Mouse (Mus musculus) limb, embryonic 10.5 days (tissue): ENCODE measurements around the gene Arhgap27. TPM values are rescaled to one million over a fixed set of nuclear protein-coding genes. Genes with fewer than 3 reads are reported as not detected.

ENCODE experiments used
- DNase-seq: peaks from one replicate; pipeline ENCODE4 v3.0.0-alpha.2; 2017; ENCODE audit warnings: low spot score
- H3K27ac ChIP-seq: fragments of 300-500 bp; sonication (generic); 2 replicates; pipeline ENCODE4 v1.5.1; 2016; ENCODE audit warnings: mild to moderate bottlenecking
- H3K27me3 ChIP-seq: fragments of 300-500 bp; sonication (generic); 2 replicates; pipeline ENCODE4 v1.6.1; 2016; ENCODE audit warnings: low read depth, mild to moderate bottlenecking; ENCODE audit not compliant: poor library complexity, severe bottlenecking
- H3K36me3 ChIP-seq: fragments of 300-500 bp; sonication (generic); 2 replicates; pipeline ENCODE4 v1.6.1; 2016; ENCODE audit warnings: mild to moderate bottlenecking, moderate library complexity
- H3K4me1 ChIP-seq: fragments of 300-500 bp; sonication (generic); 2 replicates; pipeline ENCODE4 v1.6.1; 2016
- H3K4me3 ChIP-seq: fragments of 300-500 bp; sonication (generic); 2 replicates; pipeline ENCODE4 v1.5.1; 2016; ENCODE audit warnings: mild to moderate bottlenecking, moderate library complexity
- H3K9me3 ChIP-seq: fragments of 300-500 bp; sonication (generic); replicated peaks from 2 replicates; pipeline ENCODE4 v1.6.1; 2016; ENCODE audit warnings: mild to moderate bottlenecking
- WGBS: fragments of 180-500 bp; shearing (Covaris S2); methylation state at CpG from one replicate; pipeline ENCODE4 v1.1.7; 2016; 5-methylcytosine and 5-hydroxymethylcytosine counted together
- polyA plus RNA-seq: library from polyadenylated mRNA; unstranded; fragments of >200 nt; fragmentation: Nextera tagmentation; extraction: Ambion mirVana; gene quantifications from 2 replicates; pipeline ENCODE4 v1.2.1, GENCODE M21; 2016

Arhgap27 gene
- polyA plus RNA-seq, 1 experiment from 2014 or later: 8.2 TPM

DNA sequence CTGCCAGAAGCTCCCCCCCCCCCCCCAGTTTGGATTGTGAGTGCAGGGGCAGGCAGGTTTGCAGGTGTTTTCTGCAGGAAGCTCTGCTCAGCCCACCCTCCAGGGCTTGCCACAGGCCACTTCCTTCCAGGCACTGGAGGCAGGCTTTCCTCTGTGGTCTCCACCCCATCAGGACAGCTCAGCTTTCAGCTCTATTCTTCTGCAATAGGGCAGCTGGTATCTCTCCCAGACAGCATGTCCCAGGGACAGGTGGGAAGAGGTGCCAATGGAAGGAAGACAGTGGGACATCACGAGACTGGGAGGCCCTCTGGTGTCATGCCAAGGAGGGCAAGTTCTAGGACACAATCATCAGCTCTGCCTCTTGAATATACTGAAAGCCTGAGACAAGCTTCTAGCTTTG, 11.8 kb upstream of the Arhgap27 start:
- no peaks in the 10 kb centered on the region for H3K4me1 ChIP-seq
- no peak overlapping the region for H3K4me3 ChIP-seq
- DNase-seq: no peak
- H3K27ac ChIP-seq: no peak overlapping the region
- no peaks in the 10 kb centered on the region for H3K27me3 ChIP-seq
- H3K9me3 ChIP-seq: no peaks in the 10 kb centered on the region
- 80% methylated on average over 1 of the region's 1 CpGs for WGBS
- H3K36me3 ChIP-seq: peaks cover 67% of the 10 kb centered on the region

DNA sequence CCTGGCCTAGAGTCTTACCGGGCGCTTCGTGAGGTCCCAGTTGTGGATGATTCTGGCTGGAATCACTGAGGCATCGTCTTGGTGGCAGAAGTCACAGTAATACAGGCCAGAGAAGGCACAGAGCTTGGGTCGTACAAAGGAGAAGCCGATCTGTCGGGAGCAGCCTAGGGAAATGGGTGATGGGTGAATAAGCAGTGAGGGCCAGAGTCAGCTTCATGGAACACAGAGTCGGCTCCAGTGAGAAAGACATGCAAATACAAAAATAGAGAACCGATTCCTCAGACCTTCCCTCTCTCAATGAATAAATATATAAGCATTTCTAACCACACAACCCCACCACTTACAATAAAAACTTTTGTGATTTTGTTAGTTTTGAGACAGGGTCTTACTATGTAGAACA, 10.4 kb upstream of the Arhgap27 start:
- WGBS: 96% methylated on average over 9 of the region's 9 CpGs
- Histone ChIP-seq H3K4me3 (no peak overlapping the region), H3K27ac (no peak overlapping the region), H3K36me3 (peaks cover 58% of the 10 kb centered on the region), H3K4me1 (no peaks in the 10 kb centered on the region), H3K9me3 (no peaks in the 10 kb centered on the region), H3K27me3 (no peaks in the 10 kb centered on the region)
- no peak for DNase-seq

DNA sequence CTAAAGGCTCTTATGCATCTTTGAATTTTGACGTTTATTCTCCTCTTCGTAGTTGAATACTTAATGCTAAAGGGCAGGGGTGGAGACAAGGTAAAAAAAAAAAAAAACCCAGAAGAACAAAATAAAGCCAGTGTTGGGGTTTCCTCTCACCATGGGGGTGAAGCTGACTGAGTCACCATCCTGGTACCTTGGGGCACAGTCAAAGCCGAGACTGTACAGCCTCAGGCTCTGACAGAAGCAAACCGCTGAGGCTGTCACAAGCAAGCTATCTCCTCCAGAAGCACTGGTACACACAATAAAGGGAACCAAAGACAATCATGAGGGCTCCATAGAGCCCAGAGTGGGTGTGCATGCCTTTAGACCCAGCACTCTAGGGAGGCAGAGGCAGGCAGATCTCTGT, 9.1 kb upstream of the Arhgap27 start:
- Histone ChIP-seq H3K4me3 (no peak overlapping the region), H3K36me3 (peaks cover 50% of the 10 kb centered on the region), H3K27ac (no peak overlapping the region), H3K9me3 (no peaks in the 10 kb centered on the region), H3K27me3 (no peaks in the 10 kb centered on the region), H3K4me1 (no peaks in the 10 kb centered on the region)
- 96% methylated on average over 4 of the region's 4 CpGs for WGBS
- no peak for DNase-seq

DNA sequence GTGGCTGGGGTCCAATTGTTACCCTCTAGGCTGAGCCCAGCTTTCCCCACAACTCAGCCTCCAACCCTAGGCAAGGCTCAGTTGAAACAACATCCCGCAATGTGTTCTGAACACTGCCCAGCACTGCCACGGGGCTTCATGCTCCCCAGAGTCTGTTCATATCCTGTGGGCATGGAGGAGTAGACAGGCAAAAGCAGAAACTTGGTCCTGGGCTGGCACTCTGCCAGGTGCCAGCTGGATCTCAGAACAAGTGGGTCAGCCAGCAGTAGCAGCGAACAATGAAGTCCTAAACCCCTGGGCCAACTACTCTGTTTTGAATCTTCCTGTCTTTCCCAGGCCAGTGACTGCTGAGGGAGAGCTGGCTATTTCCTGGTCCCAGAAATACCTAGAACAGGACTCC, 8.6 kb upstream of the Arhgap27 start:
- Histone ChIP-seq H3K9me3 (no peaks in the 10 kb centered on the region), H3K4me1 (no peaks in the 10 kb centered on the region), H3K36me3 (peaks cover 51% of the 10 kb centered on the region), H3K27ac (no peak overlapping the region), H3K4me3 (no peak overlapping the region), H3K27me3 (no peaks in the 10 kb centered on the region)
- 84% methylated on average over 3 of the region's 3 CpGs for whole genome bisulfite sequencing
- DNase-seq: no peak

DNA sequence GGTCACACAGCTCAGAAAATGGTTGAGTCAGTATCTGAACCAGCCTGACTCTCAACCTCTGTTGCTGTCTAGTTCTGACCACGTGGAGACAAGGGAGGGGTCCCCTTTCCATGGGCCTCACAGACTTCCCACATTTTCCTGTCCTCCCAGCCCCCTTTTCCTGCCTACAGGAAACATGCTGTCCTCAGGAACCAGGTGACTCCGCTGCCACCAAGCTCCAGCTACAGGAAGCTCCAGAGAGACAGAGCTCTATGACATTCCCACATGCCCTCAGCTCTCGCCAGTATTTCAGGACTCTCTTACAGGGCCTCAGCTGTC, 7.7 kb upstream of the Arhgap27 start:
- Histone ChIP-seq H3K9me3 (no peaks in the 10 kb centered on the region), H3K27me3 (0 out of 2 replicates have a peak, but pooled peaks cover under 1% of the 10 kb centered on the region), H3K4me3 (no peak overlapping the region), H3K36me3 (peaks cover 48% of the 10 kb centered on the region), H3K4me1 (no peaks in the 10 kb centered on the region), H3K27ac (no peak overlapping the region)
- WGBS: 88% methylated on average over 3 of the region's 3 CpGs
- no peak for DNase-seq

DNA sequence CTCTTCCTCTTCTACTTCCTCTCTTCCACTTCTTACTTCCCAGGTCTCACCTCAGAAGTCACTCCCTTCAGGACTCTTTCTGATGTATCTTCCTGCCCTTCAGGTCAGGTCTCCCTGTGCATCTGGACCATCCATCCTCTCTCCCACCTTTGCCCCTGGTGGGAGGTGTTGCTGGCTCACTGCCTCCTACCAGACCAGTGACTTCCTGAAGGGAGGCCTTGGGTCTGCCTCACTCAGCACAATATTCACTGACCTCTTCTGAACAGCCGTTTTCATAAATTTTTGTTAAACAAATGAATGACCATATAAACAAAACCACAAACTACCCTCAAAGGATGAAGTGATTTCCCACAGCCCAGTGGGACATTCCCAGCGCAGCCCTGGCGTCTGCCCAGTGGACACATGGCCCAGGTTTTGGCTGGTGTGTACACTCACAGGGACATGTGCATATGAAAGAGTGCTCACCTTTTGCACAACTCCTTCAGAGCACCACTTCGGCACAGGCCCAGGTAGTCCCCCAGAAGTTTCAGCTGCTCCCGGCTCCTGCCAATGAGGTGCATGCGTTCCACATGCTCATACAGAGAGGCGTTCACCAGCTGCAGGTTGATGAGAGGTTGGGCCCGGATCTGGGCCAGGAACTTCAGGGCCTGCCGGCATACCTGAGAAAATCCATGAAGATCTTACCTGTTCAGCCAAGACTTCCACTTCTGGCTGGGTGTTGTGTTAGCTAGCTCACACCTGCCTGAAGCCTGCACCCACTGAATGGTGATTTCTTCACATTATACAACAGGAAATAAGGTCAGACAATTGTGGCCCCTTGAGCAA, 7.1 kb upstream of the Arhgap27 start:
- no peak overlapping the region for H3K27ac ChIP-seq
- H3K9me3 ChIP-seq: no peaks in the 10 kb centered on the region
- no peak overlapping the region for H3K4me3 ChIP-seq
- peaks cover 46% of the 10 kb centered on the region for H3K36me3 ChIP-seq
- no peaks in the 10 kb centered on the region for H3K4me1 ChIP-seq
- no peak for DNase-seq
- 92% methylated on average over 9 of the region's 9 CpGs for WGBS
- peaks cover 6% of the 10 kb centered on the region for H3K27me3 ChIP-seq

DNA sequence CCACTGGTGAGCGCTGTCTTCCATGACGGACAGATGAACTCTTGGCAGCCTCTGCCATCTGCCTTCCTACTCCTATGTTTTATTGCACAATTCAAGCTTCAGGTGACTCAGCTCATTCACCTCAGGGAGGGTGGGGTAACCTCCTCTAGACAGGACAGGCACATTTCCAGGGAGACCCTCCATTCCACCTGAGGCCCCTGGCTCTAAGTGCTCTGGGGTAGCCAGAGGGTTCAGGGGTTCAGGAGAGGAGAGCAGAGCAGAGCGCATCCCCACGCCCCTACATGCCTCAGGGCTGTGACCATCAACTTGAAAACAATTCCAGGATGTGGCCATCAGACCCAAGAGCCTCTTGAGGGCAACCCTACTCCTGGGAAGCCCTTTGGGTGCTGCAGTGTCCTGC, 2.0 kb upstream of the Arhgap27 start:
- 96% methylated on average over 4 of the region's 4 CpGs for WGBS

DNA sequence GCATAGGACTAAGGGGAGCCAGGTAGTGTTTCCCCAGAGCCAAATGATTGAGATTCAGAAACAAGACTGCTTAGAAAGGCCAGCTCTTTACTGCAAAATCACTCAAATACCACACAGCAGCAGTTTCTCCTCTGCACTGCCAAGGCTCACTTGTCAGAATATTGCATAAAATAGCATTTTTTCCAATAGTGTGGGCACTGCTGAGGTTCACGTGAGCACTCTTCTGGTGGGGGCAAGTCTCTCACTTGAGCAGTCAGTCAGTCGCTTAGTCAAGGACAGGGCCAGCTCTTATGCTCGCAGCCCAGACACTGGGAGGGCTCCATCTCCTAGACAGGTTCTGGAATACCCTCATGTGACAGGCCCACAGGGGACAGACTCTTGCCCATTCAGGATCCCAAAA, 1.5 kb upstream of the Arhgap27 start:
- DNase-seq: no peak
- H3K4me3 ChIP-seq: no peak overlapping the region
- H3K4me1 ChIP-seq: peaks cover 36% of the 10 kb centered on the region
- H3K9me3 ChIP-seq: no peaks in the 10 kb centered on the region
- peaks cover 24% of the 10 kb centered on the region for H3K36me3 ChIP-seq
- peaks cover 62% of the 10 kb centered on the region for H3K27me3 ChIP-seq
- 83% methylated on average over 3 of the region's 3 CpGs for WGBS
- no peak overlapping the region for H3K27ac ChIP-seq

More for the DNA sequence above, 2.0 kb upstream of the Arhgap27 start:
- H3K9me3 ChIP-seq: no peaks in the 10 kb centered on the region
- DNase-seq: no peak
- no peak overlapping the region for H3K27ac ChIP-seq
- H3K4me3 ChIP-seq: no peak overlapping the region
- peaks cover 57% of the 10 kb centered on the region for H3K27me3 ChIP-seq
- peaks cover 29% of the 10 kb centered on the region for H3K36me3 ChIP-seq
- peaks cover 31% of the 10 kb centered on the region for H3K4me1 ChIP-seq

DNA sequence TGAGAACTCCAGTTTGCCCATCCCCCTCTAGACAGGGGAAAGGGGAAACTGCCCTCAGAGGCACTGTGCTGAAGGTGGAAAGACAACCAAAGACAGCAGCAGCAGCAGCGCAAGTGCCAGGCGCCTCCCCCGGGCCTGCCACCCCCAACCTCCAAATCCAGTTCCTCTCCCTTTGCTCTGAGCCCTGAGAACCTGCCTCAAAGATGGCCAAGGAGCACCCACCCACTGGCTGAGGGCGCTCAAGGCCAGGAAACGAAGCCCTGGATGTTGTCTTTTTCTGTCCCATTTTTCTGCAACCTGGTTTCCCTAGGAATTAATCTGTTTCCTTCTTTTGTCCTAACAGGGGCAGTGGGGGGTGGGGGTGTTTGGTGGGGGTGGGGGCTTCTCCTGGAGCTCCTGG, 843 bp upstream of the Arhgap27 start:
- H3K36me3 ChIP-seq: peaks cover 21% of the 10 kb centered on the region
- H3K4me1 ChIP-seq: peaks cover 42% of the 10 kb centered on the region
- no peak overlapping the region for H3K27ac ChIP-seq
- WGBS: 42% methylated on average over 5 of the region's 5 CpGs
- H3K27me3 ChIP-seq: peaks cover 69% of the 10 kb centered on the region
- no peak overlapping the region for H3K4me3 ChIP-seq
- no peaks in the 10 kb centered on the region for H3K9me3 ChIP-seq
- DNase-seq: no peak

DNA sequence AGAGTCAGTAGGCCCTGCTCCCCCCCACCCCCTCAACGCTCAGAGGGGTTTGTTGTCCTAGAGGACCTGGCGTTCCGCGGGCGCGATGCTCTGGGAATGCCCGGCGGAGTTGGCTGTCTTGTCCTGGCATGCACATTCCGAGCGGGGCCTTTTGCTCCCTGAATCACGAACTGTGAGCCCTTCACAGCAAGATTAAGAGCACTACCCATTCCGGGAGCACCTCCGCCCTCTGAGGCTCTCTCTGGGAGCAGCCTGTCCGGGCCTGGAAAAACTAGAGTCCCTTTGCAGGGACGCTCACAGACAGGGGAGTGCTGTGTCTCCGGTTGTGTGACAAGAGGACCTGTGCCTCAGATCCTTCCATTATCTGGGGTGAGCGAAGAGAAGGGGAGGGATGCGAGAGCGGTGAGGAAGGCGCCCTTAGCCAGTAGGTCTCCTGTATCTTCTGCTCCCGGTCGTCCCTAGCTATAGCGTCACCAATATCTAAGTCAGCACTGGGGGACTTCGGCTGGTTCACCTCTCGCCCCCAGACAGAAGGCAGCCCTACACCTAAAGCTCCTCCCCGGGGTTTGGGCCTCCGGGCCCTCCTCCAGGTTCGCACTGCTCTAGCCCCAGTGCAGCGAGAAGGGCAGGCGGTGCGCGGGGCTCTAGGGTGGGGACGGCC, 841 bp downstream of the Arhgap27 start:
- DNase-seq: peak; percentile 68
- Histone ChIP-seq H3K4me1 (peaks cover 52% of the 10 kb centered on the region), H3K27me3 (peaks cover 86% of the 10 kb centered on the region), H3K9me3 (no peaks in the 10 kb centered on the region), H3K4me3 (peak overlapping the region; percentile 53), H3K36me3 (peaks cover 18% of the 10 kb centered on the region), H3K27ac (peak overlapping the region; percentile 46)
- under 1% methylated on average over 33 of the region's 33 CpGs for WGBS

DNA sequence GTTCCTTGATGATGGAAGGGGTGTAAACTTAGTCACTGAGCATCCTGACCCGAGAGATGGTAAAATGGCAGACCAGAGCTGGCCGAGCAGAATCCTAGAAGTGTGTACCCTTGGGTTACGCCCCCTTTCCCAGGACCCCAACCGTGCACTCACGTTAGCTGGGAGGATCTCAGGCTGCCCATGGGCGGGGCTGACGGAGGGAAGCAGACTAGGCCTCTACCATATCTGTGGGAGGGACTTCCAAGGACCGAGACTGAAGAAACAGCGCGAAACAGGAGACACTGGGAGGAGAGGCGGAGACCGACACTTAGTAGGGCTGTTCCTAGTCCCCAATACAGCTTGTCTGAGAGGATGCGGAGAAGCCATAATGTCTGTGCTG, 1.4 kb downstream of the Arhgap27 start:
- WGBS: 2% methylated on average over 13 of the region's 13 CpGs
- H3K9me3 ChIP-seq: no peaks in the 10 kb centered on the region
- H3K27ac ChIP-seq: 0 out of 2 replicates have a peak overlapping the region, but pooled peaks have one; percentile 46
- peaks cover 92% of the 10 kb centered on the region for H3K27me3 ChIP-seq
- peak; percentile 61 for DNase-seq
- H3K4me3 ChIP-seq: peak overlapping the region; percentile 53
- H3K4me1 ChIP-seq: peaks cover 52% of the 10 kb centered on the region
- H3K36me3 ChIP-seq: peaks cover 12% of the 10 kb centered on the region; the same call in 1 of the 2 replicates

DNA sequence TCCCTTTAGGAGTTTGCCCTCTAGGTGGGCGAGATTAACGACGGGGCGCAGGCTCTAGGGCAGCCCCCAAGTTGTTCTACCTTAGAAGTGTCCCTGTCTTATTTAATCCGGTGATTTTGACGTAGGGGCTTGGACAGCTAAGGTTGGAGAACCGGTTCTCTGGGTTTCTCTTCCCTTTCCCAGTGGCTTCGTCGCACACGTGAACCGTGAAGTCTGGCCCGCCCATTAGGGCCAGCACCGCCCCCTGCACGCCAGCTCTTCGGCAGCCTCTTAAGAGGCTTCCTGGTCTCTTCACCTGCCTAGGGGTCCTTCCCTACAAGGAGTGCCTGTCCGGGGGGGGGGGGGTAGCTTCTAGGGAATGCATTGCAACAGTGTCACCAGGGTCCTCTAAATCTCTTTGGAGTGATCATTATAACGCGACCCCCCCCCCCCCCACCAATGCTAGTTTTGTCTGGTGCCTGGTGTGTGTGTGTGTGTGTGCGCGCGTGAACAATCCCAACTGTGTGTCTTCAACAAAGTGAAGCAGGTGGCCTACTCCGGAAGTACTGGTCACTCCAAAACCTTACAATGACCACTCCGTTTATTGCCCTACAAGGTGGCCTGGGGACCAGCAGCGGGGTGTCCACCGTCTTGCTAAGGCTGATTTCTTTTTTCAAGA, 2.0 kb downstream of the Arhgap27 start:
- Histone ChIP-seq H3K27ac (no peak overlapping the region), H3K27me3 (peaks cover 97% of the 10 kb centered on the region), H3K36me3 (peaks cover 7% of the 10 kb centered on the region; the same call in 1 of the 2 replicates), H3K4me1 (peaks cover 52% of the 10 kb centered on the region), H3K4me3 (peak overlapping the region; percentile 53), H3K9me3 (no peaks in the 10 kb centered on the region)
- DNase-seq: no peak
- WGBS: 3% methylated on average over 25 of the region's 25 CpGs

DNA sequence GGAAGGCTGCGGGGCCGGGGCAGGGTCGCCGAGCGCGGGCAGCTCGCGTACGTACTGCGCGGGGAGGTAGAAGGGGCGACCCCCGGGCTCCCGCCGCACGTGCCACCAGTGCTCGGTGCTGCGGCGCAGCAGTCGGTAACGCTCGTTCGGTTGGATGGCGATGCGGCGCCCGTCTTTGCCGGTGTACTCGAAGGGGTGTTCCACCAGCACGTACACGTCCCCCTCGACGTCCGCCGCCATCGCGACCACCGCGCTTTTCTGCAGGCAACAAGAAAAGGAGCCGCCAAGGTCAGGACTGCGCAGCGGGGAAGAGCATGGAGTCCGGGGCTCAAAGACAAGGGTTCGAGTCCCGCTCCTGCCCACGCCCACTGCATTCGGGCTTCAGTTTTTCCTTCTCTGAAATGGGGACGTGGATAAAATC, 2.8 kb downstream of the Arhgap27 start:
- Histone ChIP-seq H3K36me3 (0 out of 2 replicates have a peak, but pooled peaks cover 3% of the 10 kb centered on the region), H3K27me3 (peaks cover 100% of the 10 kb centered on the region), H3K9me3 (no peaks in the 10 kb centered on the region), H3K4me3 (peak overlapping the region; percentile 62), H3K27ac (peak overlapping the region; percentile 85), H3K4me1 (peaks cover 59% of the 10 kb centered on the region)
- 3% methylated on average over 48 of the region's 48 CpGs for WGBS
- no peak for DNase-seq
